Mouse (Mus musculus): ENCODE results near the gene Chgb.

The Chgb gene

DNA sequence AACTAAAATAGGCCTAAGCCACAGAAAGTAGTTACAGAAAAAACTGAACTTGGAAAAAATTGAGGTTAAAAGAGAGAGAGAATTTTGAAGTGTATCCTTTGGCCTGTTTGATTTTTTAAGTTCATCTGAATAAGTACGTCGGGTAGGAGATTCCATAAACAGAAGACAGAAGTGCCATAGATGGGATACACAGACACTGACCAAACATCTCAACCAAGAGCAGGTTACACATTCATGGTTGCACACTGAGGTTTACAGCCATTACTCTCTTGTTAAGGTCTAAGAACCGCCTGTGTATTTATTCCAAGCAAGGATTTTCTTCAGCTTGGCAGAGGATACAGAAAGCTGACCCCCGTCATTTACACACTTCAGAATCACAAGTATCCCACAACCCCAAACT lies at the start of gene Chgb:
Gene Chgb, plus strand, starts transcription at position 301 of the 400 bp plus-strand sequence.
- no peak for DNase-seq (ENCODE audit: low spot score in 2 of 2)

GRCm38 (mm10) chr2:132732940-132733339 lies 48.1 kb upstream of the Chgb start:
- DNase-seq (ENCODE audit: low spot score in 2 of 2), result no peak

- DNase-seq (ENCODE audit: low spot score in 2 of 2), result no peak
Observed at GRCm38 (mm10) chr2:132733603-132734573, 47.2 kb upstream of the Chgb start.

GRCm38 (mm10) chr2:132738816-132739432 lies 42.2 kb upstream of the Chgb start:
- DNase-seq (ENCODE audit: low spot score in 2 of 2), result no peak

GRCm38 (mm10) chr2:132741862-132742347 lies 39.2 kb upstream of the Chgb start:
- DNase-seq (ENCODE audit: low spot score in 2 of 2), result peak; percentile 70 to 75

GRCm38 (mm10) chr2:132744866-132745265 lies 36.2 kb upstream of the Chgb start:
- no peak for DNase-seq (ENCODE audit: low spot score in 2 of 2)

- DNase-seq (ENCODE audit: low spot score in 2 of 2), result peak in 1 of 2 experiments; percentile 23
Observed at GRCm38 (mm10) chr2:132746108-132746507, 35.0 kb upstream of the Chgb start.

DNA sequence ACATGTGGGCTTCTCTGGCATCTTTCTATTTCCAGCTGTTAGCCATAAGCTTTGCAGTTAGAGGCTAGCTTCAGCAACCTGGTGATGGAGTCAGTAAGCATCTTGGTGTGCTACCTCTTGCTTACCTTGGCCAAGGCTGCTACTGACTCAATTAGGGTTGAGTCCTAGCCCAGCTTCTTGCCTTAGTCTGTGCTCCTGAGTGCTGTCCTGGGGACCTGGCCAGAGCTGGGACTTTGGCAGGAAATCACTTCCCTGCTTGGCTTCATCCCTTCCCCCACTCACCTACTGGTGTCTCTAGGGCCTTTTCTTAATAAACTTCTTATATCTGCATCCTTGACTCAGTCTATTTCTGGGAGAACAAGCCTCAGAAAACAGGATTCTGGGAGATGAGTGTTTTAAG lies 30.4 kb upstream of the Chgb start:
- DNase-seq (ENCODE audit: low spot score in 2 of 2), result no peak

DNA sequence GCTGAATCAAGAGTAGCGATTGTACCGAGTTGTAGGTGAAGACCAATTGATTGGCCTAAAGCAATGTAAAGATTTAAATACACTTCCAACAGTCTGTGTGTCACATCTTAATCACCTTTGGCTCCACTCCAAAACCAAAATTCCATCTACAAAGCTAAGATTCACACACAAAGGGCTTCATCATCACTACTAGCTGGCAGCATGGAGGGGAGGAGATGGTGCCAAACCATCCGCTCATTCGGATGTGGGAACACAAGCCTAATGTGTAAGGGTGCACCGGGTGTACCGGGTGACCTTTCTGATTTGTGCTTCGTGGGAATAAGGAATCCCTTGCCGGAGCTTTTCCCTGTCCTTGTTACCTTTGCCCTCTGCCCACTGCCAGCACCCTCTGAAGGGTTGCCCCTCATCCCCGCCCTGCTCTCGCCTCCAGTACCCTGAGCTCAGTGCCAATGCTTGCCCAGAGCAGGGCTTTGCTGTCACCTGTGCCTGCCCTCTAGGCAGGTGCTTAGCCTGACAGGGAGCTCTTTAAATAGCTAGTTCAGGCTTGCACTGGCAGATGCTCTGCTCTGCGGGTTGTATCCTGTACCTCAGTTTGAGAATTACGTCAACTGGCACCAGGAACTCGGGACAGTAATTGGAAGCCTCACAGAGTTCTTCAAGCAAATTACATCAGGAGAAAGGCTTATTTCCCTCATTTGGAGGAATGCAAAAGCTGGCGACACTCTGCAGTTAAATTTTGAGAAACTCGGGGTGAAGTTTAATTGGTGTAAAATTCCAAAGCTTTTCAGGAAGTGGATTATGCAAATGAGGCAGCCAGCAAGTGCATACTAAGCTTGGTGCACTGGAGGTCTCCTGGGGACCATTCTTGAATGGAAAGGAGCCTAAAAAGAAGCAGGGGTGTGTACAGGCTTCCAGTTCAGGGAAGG lies 29.7 kb upstream of the Chgb start:
- DNase-seq (ENCODE audit: low spot score in 2 of 2), result peak in 1 of 2 experiments; percentile 45

GRCm38 (mm10) chr2:132752398-132752797 lies 28.7 kb upstream of the Chgb start:
- DNase-seq (ENCODE audit: low spot score in 2 of 2), result no peak

DNA sequence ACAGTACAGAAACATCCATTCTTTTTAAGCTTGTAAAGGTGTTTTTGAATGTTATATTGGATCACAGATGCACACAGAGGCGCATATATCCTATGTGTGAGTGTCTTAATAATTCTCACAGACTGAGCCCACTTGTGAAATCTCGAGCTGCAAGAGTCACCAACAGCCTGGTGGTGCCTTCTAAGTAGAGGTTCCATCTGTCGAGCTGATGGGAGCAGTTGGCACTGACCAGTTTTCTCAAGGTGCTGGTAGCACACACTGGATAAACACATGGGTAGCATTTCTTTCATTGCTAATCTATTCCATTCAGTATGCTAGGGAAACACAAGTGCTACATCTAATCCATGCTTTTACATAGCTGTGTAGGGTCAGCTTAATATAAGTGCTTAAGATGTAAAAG lies 27.9 kb upstream of the Chgb start:
- DNase-seq (ENCODE audit: low spot score in 2 of 2), result no peak

DNA sequence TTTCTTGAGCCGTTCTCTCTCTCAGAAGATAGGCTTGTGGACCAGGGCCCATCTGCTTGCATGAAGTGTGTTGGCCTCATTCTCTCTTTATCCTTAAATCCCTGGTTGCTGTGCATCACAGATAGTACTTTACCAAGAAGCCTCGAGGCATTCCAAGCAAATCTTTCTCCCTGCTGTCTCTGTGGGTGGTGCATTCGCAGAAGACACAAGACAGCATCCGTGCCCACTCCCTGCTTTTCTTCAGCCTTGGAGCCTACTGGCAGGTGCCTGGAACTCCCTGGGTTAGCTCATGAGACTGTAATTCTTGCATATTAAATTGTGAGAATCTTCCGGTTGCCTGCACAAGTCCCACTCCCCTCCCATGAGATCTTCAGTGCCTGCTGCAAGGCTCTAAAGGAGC lies 23.2 kb upstream of the Chgb start:
- DNase-seq (ENCODE audit: low spot score in 2 of 2), result peak; percentile 78 to 88

DNA sequence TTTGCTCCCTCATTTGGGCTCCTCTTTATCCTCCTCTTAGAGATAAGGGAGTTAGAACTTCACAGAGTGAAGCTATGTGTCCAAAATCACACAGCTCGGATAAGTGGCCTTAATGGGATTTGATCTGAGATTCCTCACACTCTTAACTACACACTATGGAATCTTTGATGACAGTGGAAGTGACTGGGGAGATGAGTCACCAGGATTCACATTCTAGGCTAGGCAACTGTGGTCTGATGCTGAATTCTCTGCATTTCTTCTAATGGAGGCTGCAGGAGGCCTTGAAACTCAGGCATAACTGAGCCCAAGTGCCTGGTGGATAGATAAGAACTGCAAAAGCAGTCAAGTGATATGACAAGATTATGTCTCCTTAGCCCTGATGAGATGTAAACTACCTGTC lies 10.3 kb upstream of the Chgb start:
- DNase-seq (ENCODE audit: low spot score in 2 of 2), result no peak

- peak; percentile 86 to 87 for DNase-seq (ENCODE audit: low spot score in 2 of 2)
Observed at GRCm38 (mm10) chr2:132781439-132782068, 476 bp downstream of the Chgb start.

DNA sequence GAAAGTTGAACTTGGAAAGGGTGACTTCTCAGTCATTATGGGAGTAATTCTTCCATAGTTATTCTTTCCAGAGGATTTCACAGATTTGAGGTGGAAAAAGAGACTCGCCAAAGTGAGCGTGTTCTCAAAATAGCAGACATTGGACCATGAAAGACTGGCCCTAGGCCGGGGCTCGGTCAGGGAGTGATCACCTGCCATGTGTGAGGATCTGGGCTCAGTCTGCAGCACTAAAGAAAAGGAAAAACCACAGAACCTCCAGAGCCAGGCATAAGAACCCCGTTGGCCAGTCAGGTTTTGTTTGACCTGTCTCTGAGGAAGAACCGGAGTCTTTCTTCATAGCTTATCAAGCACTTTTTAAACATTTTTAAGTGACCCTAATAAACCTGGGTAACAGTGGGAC lies 3.0 kb downstream of the Chgb start:
- DNase-seq (ENCODE audit: low spot score in 2 of 2), result no peak

- DNase-seq (ENCODE audit: low spot score in 2 of 2), result no peak
Observed at GRCm38 (mm10) chr2:132793441-132794203, 12.5 kb downstream of the Chgb start.

DNA sequence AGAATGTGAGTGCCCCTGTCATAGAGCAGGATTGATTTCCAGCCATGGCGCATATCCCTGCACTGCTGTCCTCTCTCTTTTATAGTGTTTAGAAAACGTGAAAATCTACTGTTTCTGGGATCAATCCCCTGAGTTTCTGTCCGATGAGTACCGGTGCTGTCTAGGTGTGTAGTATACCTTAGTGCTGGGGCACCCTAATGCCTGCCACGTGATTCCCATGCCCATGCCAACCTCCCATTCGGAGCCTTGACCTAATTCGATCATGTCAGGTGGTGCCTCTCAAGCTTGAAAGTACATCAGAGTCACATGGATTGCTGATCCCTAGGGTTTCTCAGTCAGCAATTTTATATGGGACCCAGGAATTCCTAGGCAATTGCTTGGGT lies 13.1 kb downstream of the Chgb start:
- DNase-seq (ENCODE audit: low spot score in 2 of 2), result no peak

DNA sequence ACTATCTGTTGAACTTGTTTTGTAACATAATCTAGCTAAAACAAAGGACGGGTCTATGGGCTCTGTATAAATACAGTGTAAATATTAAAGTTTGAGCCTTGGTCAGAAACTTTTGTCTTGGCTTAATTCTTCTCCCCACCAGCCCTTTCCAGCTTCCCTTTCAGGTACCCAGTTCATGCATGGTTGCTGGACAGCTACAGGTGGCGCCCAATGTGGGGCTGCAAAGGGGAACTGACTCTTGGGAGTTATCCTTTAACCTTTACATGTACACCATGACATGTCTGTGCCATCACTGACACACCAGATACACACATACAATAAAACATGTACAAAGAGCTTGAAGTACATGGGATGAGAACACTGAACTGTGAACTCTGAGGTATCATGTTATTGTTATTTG lies 21.9 kb downstream of the Chgb start:
- no peak for DNase-seq (ENCODE audit: low spot score in 2 of 2)

- DNase-seq (ENCODE audit: low spot score in 2 of 2), result peak; percentile 89 to 92
Observed at GRCm38 (mm10) chr2:132815608-132816314, 34.7 kb downstream of the Chgb start, which contains the start of the genes Trmt6 and Mcm8. Gene Trmt6 (minus strand): TSS chr2:132816055. Gene Mcm8 (plus strand): TSS chr2:132816141.

GRCm38 (mm10) chr2:132841071-132841470 lies 60.0 kb downstream of the Chgb start:
- DNase-seq (ENCODE audit: low spot score in 2 of 2), result no peak
